Mouse (Mus musculus): Measurements from ENCODE around the gene Hist1h2bc.

DNA sequence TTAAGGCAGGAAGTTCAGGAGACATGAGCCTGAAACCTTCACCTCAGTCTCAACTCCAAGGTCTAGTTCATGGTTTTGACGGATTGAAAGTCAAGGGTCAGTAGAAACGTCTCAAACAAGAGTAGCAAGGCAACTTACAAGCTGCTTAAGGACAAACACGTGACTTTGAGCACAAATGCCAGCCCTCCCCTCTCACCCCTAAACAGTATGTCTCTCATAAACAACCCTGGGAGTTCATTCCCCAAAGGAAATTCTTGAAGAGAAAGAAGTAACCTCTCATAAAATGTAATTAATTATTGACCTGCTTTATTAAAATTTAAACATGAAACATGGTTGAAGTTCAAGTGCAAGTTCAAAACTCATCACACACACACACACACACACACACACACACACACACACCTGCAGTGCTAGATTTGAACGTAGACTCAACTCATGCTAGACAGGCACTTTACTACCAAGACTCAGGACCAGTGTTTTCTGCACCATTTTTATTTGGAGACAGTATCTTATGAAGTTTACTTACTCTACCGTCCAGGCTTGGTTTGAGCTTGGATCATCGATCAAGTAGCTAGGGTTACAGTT is 9.9 kb downstream of the Hist1h2bc start:
- TF ChIP-seq POLR2A (IDR thresholded peaks at IDR 0.05; ENCODE audit: low read depth, low read length): no peak
- no peak for TF ChIP-seq CTCF (IDR thresholded peaks at IDR 0.05; ENCODE audit: borderline replicate concordance, insufficient read depth, low read length)

All from embryonic fibroblast, embryonic 13.5 days (primary cell).